ENCODE assay signal across 10 mouse cellular contexts in the genomic region with DNA sequence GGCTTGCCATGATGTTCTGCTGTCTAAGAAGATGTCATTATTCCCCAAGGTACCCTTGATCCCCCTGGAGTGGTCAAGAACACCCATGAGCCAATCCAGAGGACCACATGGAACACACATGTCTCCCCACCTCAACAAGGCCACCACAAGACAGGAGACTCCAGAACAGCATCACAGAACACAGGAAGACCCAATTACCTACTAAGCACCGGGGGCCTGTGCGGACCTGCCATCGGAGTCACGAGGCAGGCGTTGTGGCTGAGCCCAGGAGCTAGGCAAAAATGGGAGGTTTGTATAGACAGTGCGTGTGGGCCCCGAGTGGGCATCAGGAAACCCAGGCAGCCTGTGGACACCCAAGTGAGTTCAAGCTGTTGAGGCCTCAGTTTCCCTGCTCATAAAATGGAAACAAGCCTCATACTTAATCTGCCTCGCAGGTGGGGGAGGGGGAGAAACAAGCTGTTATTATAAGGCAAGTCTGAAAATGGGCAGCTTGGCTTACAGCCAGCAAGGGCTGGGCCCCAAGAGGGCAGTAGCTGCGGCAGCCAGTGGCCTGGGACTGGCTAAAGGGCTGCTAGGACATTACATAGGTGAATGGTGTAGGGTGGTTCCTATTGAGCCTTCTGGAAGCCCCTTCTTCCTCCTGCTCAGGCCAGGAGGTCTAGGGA. TPM values are rescaled to one million over a fixed set of nuclear protein-coding genes. Genes with fewer than 3 reads are reported as not detected.
DNase-seq lines count a peak whose midpoint lies in the region; ATAC-seq and TF ChIP-seq lines count a peak whose summit lies in the region.
"Had no signal": no experiment of that assay in that cellular context is flagged by ENCODE, and none has a peak within 500 bp of the region (broad histone marks: within the 10 kb centered on the region; RNA-seq: fewer than 3 reads in every experiment).

No protein-coding gene starts in this region.

- TF ChIP-seq POLR2A in cerebellum, adult 2 months (IDR thresholded peaks at IDR 0.05; ENCODE audit: borderline replicate concordance, insufficient read depth, low read length), result no peak

- H3K4me2 ChIP-seq in lung, embryonic 14.5 days, result peak overlapping the region; percentile 22; the same call in 1 of the 2 replicates
- H3K4me2 ChIP-seq in intestine, embryonic 16.5 days (ENCODE audit: low read depth, low read length), result peak overlapping the region; percentile 89
- peak overlapping the region; percentile 80 for H3K4me2 ChIP-seq in midbrain, embryonic 14.5 days (ENCODE audit: low read length)

- peaks cover 32% of the 10 kb centered on the region for H3K27me3 ChIP-seq in lung, embryonic 14.5 days (ENCODE audit: insufficient read depth, low read length)
- H3K27me3 ChIP-seq in cerebellum, adult 2 months (ENCODE audit: control insufficient read depth, insufficient read depth, low read length), result no peaks in the 10 kb centered on the region
- H3K27me3 ChIP-seq in intestine, embryonic 16.5 days (replicated peaks; ENCODE audit: control insufficient read depth, insufficient read depth, low read length), result peaks cover 17% of the 10 kb centered on the region; the same call in 1 of the 2 replicates
- H3K27me3 ChIP-seq in midbrain, embryonic 14.5 days (ENCODE audit: control insufficient read depth, insufficient read depth, low read length), result peaks cover 30% of the 10 kb centered on the region

- H3K4me3 ChIP-seq in lung, embryonic 14.5 days (ENCODE audit: low read depth, low read length), result no peak overlapping the region
- peak overlapping the region; percentile 65 for H3K4me3 ChIP-seq in cerebellum, adult 2 months (replicated peaks; ENCODE audit: insufficient read depth, low read depth, low read length)
- H3K4me3 ChIP-seq in intestine, embryonic 16.5 days (ENCODE audit: low read length), result peak overlapping the region; percentile 77
- peak overlapping the region; percentile 68; the same call in 1 of the 2 replicates for H3K4me3 ChIP-seq in midbrain, embryonic 14.5 days (replicated peaks; ENCODE audit: low read depth, low read length)

- WGBS in lung, embryonic 14.5 days, result 73% methylated on average over 9 of the region's 9 CpGs
- 42% methylated on average over 9 of the region's 9 CpGs for WGBS in cerebellum, adult 2 months
- WGBS in intestine, embryonic 16.5 days, result 80% methylated on average over 9 of the region's 9 CpGs
- 82% methylated on average over 9 of the region's 9 CpGs for WGBS in midbrain, embryonic 14.5 days

- no peak for ATAC-seq in lung, embryonic 14.5 days (ENCODE audit: insufficient read depth)
- no peak for ATAC-seq in intestine, embryonic 16.5 days
- ATAC-seq in midbrain, embryonic 14.5 days (ENCODE audit: low FRiP score, low TSS enrichment), result no peak

- no peak overlapping the region for H3K27ac ChIP-seq in lung, embryonic 14.5 days (ENCODE audit: low read depth)
- H3K27ac ChIP-seq in cerebellum, adult 2 months (ENCODE audit: insufficient read depth, low read length), result peak overlapping the region; percentile 57
- H3K27ac ChIP-seq in intestine, embryonic 16.5 days (ENCODE audit: low read length), result no peak overlapping the region
- no peak overlapping the region for H3K27ac ChIP-seq in midbrain, embryonic 14.5 days (replicated peaks; ENCODE audit: low read depth, low read length)

- no peak for TF ChIP-seq CTCF in lung, embryonic 14.5 days (IDR thresholded peaks at IDR 0.05; ENCODE audit: low read depth)
- no peak for TF ChIP-seq CTCF in cerebellum, adult 2 months (IDR thresholded peaks at IDR 0.05; ENCODE audit: borderline replicate concordance, insufficient read depth, low read depth, low read length)

- DNase-seq in lung, embryonic 14.5 days, result peak; percentile 42
- no peak for DNase-seq in lung, postnatal 14 days
- DNase-seq in cerebellum, adult 2 months, result peak; percentile 56 to 60
- no peak for DNase-seq in midbrain, embryonic 14.5 days
- no peak for DNase-seq in spleen, adult 18-20 months
- no peak for DNase-seq in thymus, postnatal 4 days
- DNase-seq in adrenal gland, postnatal 36 days, result no peak

- no peaks in the 10 kb centered on the region for H3K36me3 ChIP-seq in lung, embryonic 14.5 days (ENCODE audit: insufficient read depth)
- H3K36me3 ChIP-seq in intestine, embryonic 16.5 days (ENCODE audit: control insufficient read depth, insufficient read depth, low read length), result no peaks in the 10 kb centered on the region
- no peaks in the 10 kb centered on the region for H3K36me3 ChIP-seq in midbrain, embryonic 14.5 days (ENCODE audit: control insufficient read depth, insufficient read depth, low read length)

- no peaks in the 10 kb centered on the region; the same call in 1 of the 2 replicates for H3K4me1 ChIP-seq in lung, embryonic 14.5 days (ENCODE audit: insufficient read depth)
- peaks cover 39% of the 10 kb centered on the region for H3K4me1 ChIP-seq in cerebellum, adult 2 months (ENCODE audit: control insufficient read depth, insufficient read depth, low read length)
- H3K4me1 ChIP-seq in intestine, embryonic 16.5 days (ENCODE audit: control insufficient read depth, insufficient read depth, low read length), result peaks cover 27% of the 10 kb centered on the region
- peaks cover 4% of the 10 kb centered on the region; the same call in 1 of the 2 replicates for H3K4me1 ChIP-seq in midbrain, embryonic 14.5 days (ENCODE audit: control insufficient read depth, insufficient read depth, low read length)

- H3K9ac ChIP-seq in lung, embryonic 14.5 days, result no peak overlapping the region
- peak overlapping the region; percentile 89 for H3K9ac ChIP-seq in intestine, embryonic 16.5 days (ENCODE audit: low read depth, low read length)
- no peak overlapping the region for H3K9ac ChIP-seq in midbrain, embryonic 14.5 days (replicated peaks; ENCODE audit: low read length)

- H3K9me3 ChIP-seq in lung, embryonic 14.5 days (ENCODE audit: low read depth, low read length), result no peaks in the 10 kb centered on the region
- no peaks in the 10 kb centered on the region for H3K9me3 ChIP-seq in intestine, embryonic 16.5 days (ENCODE audit: control insufficient read depth, low read length)
- H3K9me3 ChIP-seq in midbrain, embryonic 14.5 days (ENCODE audit: control insufficient read depth, low read length), result no peaks in the 10 kb centered on the region

RNA-seq across cellular contexts. Expression of a gene that starts 2.0 kb away (rescaled TPM):
- polyA plus RNA-seq in lung, embryonic 14.5 days (2014; fragmentation: Nextera tagmentation; extraction: Ambion mirVana), result 3.6 and 4.0 TPM in 2 replicates
- polyA plus RNA-seq in cerebellum, adult 2 months (2012; rRNA removed), result 156 and 163 TPM in 2 replicates
- 5.3 and 6.3 TPM in 2 replicates for polyA plus RNA-seq in intestine, embryonic 16.5 days (2015; fragmentation: Nextera tagmentation; extraction: Ambion mirVana)
- 38.6 and 64.0 TPM in 2 replicates for polyA plus RNA-seq in midbrain, embryonic 14.5 days (2014; fragmentation: Nextera tagmentation; extraction: Ambion mirVana)
- total RNA-seq in adrenal gland, postnatal 36 days (2021), result 1 to 10 TPM; 5.0 to 8.5 TPM

RNA-seq across cellular contexts. Expression of a gene that starts 27.8 kb away (rescaled TPM):
- 102 and 106 TPM in 2 replicates for polyA plus RNA-seq in lung, embryonic 14.5 days (2014; fragmentation: Nextera tagmentation; extraction: Ambion mirVana)
- polyA plus RNA-seq in cerebellum, adult 2 months (2012; rRNA removed), result 87.4 and 91.1 TPM in 2 replicates
- polyA plus RNA-seq in intestine, embryonic 16.5 days (2015; fragmentation: Nextera tagmentation; extraction: Ambion mirVana), result 183 and 195 TPM in 2 replicates
- polyA plus RNA-seq in midbrain, embryonic 14.5 days (2014; fragmentation: Nextera tagmentation; extraction: Ambion mirVana), result 129 and 130 TPM in 2 replicates
- total RNA-seq in adrenal gland, postnatal 36 days (2021), result 10 to 100 TPM; 71.0 to 87.5 TPM

RNA-seq across cellular contexts. Expression of a gene that starts 29.0 kb away (rescaled TPM):
- polyA plus RNA-seq in lung, embryonic 14.5 days (2014; fragmentation: Nextera tagmentation; extraction: Ambion mirVana), result not detected in 2 replicates
- not detected in 2 replicates for polyA plus RNA-seq in cerebellum, adult 2 months (2012; rRNA removed)
- 33.9 and 44.0 TPM in 2 replicates for polyA plus RNA-seq in intestine, embryonic 16.5 days (2015; fragmentation: Nextera tagmentation; extraction: Ambion mirVana)
- polyA plus RNA-seq in midbrain, embryonic 14.5 days (2014; fragmentation: Nextera tagmentation; extraction: Ambion mirVana), result not detected in 2 replicates
- total RNA-seq in adrenal gland, postnatal 36 days (2021), result not detected
- total RNA-seq: left cerebral cortex, adult 8-10 months; neutrophil, adult 5-6 weeks had no signal

RNA-seq across cellular contexts. Expression of a gene that starts 54.1 kb away (rescaled TPM):
- polyA plus RNA-seq in lung, embryonic 14.5 days (2014; fragmentation: Nextera tagmentation; extraction: Ambion mirVana), result 3.5 and 4.3 TPM in 2 replicates
- 16.4 and 17.3 TPM in 2 replicates for polyA plus RNA-seq in cerebellum, adult 2 months (2012; rRNA removed)
- polyA plus RNA-seq in intestine, embryonic 16.5 days (2015; fragmentation: Nextera tagmentation; extraction: Ambion mirVana), result 2.3 and 2.5 TPM in 2 replicates
- polyA plus RNA-seq in midbrain, embryonic 14.5 days (2014; fragmentation: Nextera tagmentation; extraction: Ambion mirVana), result 1.2 and 1.8 TPM in 2 replicates
- 10 to 100 TPM; 15.2 to 17.9 TPM for total RNA-seq in adrenal gland, postnatal 36 days (2021)

Comparison
In these comparisons a context has a peak if more than half of its experiments do, and no peak if none do; other contexts are left out.
1. DNase-seq: peak in lung, embryonic 14.5 days (single experiment) and cerebellum, adult 2 months (2 of 2); none in lung, postnatal 14 days (single experiment), midbrain, embryonic 14.5 days (single experiment), spleen, adult 18-20 months (0 of 2), thymus, postnatal 4 days (single experiment) and adrenal gland, postnatal 36 days (0 of 2).
2. H3K4me2 ChIP-seq: peak in every context shown above with its lines; median percentile 89 in intestine, embryonic 16.5 days; 80 in midbrain, embryonic 14.5 days; 22 in lung, embryonic 14.5 days.
3. RNA of a gene that starts 29.0 kb away (polyA plus RNA-seq): 33.9 to 44.0 TPM in intestine, embryonic 16.5 days; not detected in lung, embryonic 14.5 days, not detected in cerebellum, adult 2 months and not detected in midbrain, embryonic 14.5 days; every median in the first group is over 10 times any median in the second.